Mouse (Mus musculus): ENCODE data around the gene Spin2f. TPM values are rescaled to one million over a fixed set of nuclear protein-coding genes. Genes with fewer than 3 reads are reported as not detected.

Gene Spin2f
- polyA plus RNA-seq (2017; shearing (Covaris generic)), result not detected

DNA sequence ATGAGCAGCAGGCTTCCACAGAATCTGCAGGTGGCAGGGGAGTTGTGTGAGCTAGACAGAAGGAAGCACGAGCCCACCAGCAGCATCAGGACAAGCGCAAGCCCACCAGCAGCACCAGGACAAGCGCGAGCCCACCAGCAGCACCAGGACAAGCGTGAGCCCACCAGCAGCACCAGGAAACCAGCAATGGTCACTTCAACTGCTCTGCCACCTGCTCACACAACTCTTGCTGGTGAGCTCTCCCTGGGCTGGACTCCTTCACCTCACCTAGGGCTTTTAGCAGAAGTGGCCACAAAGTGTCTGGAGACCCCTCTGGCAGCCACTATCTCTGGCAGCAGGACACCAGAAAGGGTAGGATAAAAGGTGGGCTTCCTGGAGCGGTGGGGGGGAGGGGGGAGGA is at the start of gene Spin2f:
Gene Spin2f (plus strand): TSS at position 301 of the 400 bp plus-strand sequence.

Other genes starting within 250 kb of the Spin2f start
- gene Btbd35f29, start 136.2 kb upstream of the Spin2f start, polyA plus RNA-seq (2017; shearing (Covaris generic)), result not detected
- gene Btbd35f26, start 82.6 kb downstream of the Spin2f start, polyA plus RNA-seq (2017; shearing (Covaris generic)), result not detected
- not detected for gene Btbd35f19, start 130.0 kb downstream of the Spin2f start, polyA plus RNA-seq (2017; shearing (Covaris generic))

Measured in inflammation-experienced regulatory T-cells, adult 16 weeks (primary cell).